Mouse (Mus musculus) heart, postnatal 0 days (tissue): ENCODE measurements at regions not wholly inside any gene's neighbourhood (a gene's known extent, or its start where the extent isn't known, plus 50 kb on each side); places are given as distances from the start of the nearest gene placed in this dataset.

Source experiments
- CTCF ChIP-seq: IDR thresholded peaks from 2 replicates; pipeline ENCODE4 v1.5.1; 2016; ENCODE audit warnings: antibody characterized with exemption, control low read depth, low read depth
- EP300 ChIP-seq: IDR thresholded peaks from 2 replicates; pipeline ENCODE4 v1.6.1; 2016; ENCODE audit warnings: antibody characterized with exemption, low read depth

DNA sequence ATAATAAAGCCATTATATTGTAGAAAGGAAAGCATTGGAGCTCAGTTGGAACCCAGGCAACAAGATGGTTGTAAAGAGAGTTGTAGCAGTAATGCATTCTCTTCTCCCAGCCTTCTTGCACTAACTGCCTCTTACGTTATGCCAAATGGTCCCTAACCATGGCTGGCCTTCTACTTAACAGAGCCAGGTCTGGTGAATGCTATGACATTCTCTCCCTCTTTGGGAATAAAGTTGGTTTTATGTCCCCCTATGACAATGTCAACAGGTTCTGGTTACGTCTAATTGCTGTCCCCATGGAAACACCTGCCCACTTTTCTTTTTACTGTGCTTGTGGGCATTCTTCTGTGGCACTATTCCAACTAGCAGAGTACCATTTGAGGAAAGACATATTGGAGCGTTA, 126.4 kb upstream of the Npvf start:
- no peak for TF ChIP-seq EP300
- TF ChIP-seq CTCF = no peak
